Mouse (Mus musculus) heart, adult 2 months (tissue): ENCODE measurements around the gene Gm7271.

ENCODE experiments used
- CTCF ChIP-seq: fragments of 200-600 bp; IDR thresholded peaks from 2 replicates; pipeline ENCODE4 v1.8.1; 2022; ENCODE audit warnings: antibody characterized with exemption, mild to moderate bottlenecking, moderate library complexity
- EP300 ChIP-seq: fragments of 200-500 bp; IDR thresholded peaks from 2 replicates; pipeline ENCODE4 v1.6.1; 2011; ENCODE audit warnings: low read depth, low read length, control low read depth; ENCODE audit not compliant: insufficient read depth
- POLR2A ChIP-seq: fragments of 200-500 bp; IDR thresholded peaks from 2 replicates; pipeline ENCODE4 v1.6.1; 2011; ENCODE audit warnings: mild to moderate bottlenecking, low read depth, low read length, control low read depth; ENCODE audit not compliant: insufficient read depth

GRCm38 (mm10) chr5:76437100-76437499 is 46.7 kb upstream of the Gm7271 start:
- no peak for TF ChIP-seq CTCF
- TF ChIP-seq POLR2A, result no peak
- TF ChIP-seq EP300, result no peak
